Mouse (Mus musculus): ENCODE data around the gene Lrp6. TPM values are rescaled to one million over a fixed set of nuclear protein-coding genes. Genes with fewer than 3 reads are reported as not detected.

Lrp6 gene
- polyA plus RNA-seq, 1 experiment: 8.4 TPM

DNA sequence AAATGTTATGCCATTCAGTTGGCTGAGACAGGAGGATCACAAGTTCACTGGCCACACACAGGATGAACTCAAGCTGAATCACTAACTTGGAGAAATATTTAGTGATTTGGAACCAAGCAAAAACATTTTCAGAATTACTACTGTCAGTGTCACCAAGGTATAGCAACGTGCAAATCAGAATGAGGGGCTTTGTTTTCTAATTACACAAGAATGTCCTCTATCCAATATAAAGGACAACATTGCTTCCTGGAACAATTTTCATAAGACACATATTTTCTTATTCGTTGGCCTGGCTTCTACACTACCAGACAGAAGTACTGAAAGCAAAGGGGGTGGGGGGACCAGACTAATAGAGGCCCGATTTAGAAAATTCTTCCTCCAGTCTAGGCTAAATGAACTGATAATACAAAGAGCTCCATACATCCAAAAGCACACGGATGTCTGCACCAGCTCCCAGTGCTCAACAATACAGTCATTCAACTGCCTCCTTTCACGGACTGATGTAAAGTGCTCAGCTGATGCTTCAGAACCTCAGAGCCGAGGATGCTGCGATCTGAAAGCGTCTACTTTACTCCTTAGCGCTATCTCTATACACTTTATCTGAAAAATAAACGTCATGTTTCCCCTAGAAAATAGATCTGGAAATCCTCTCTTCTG lies 29.2 kb downstream of the Lrp6 start:
- H3K36me3 ChIP-seq (ENCODE audit: control insufficient read depth, insufficient read depth): peaks cover 7% of the 10 kb centered on the region
- no peak for TF ChIP-seq MYOD1 (IDR thresholded peaks at IDR 0.05; ENCODE audit: control insufficient read depth in 1 of 3, insufficient read length in 2 of 3, low read depth in 2 of 3)
- TF ChIP-seq E2F4 (IDR thresholded peaks at IDR 0.05; ENCODE audit: insufficient read depth): no peak
- TF ChIP-seq USF1 (IDR thresholded peaks at IDR 0.05; ENCODE audit: low read depth): no peak
- no peaks in the 10 kb centered on the region for H3K27me3 ChIP-seq (ENCODE audit: control insufficient read depth, insufficient read depth, insufficient read length)
- H3K4me3 ChIP-seq: no peak overlapping the region
- H3ac ChIP-seq (ENCODE audit: control insufficient read depth, insufficient read length): no peak overlapping the region
- peaks cover 72% of the 10 kb centered on the region for H3K79me2 ChIP-seq (ENCODE audit: control insufficient read depth, insufficient read depth)
- H3K4me2 ChIP-seq (ENCODE audit: low read depth): no peak overlapping the region

DNA sequence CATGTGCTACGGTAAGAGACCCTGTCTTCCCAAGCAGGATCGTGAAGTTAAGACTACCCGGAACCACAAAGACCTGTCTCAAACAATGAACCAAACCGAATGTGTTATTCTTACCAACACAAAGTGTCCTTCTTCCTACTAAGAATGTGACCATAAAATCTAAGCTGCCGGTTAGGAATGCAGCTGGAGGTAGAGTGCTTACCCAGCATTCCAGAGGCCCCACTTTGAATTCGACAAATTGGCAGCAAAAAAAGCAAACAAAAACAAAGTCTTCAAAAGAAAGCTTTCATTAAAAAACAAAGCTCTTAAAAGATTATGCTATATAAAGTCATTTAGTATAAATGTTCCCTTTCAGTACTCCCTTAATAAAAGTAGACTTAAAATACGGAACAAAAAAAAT lies 31.6 kb downstream of the Lrp6 start:
- no peaks in the 10 kb centered on the region for H3K27me3 ChIP-seq (ENCODE audit: control insufficient read depth, insufficient read depth, insufficient read length)
- TF ChIP-seq TCF12 (IDR thresholded peaks at IDR 0.05; ENCODE audit: insufficient read depth, poor library complexity, severe bottlenecking): no peak
- TF ChIP-seq POLR2AphosphoS2 (IDR thresholded peaks at IDR 0.05; ENCODE audit: insufficient read length, low read depth): no peak
- TF ChIP-seq MAX (IDR thresholded peaks at IDR 0.05; ENCODE audit: low read depth): no peak
- TF ChIP-seq MYOD1 (IDR thresholded peaks at IDR 0.05; ENCODE audit: control insufficient read depth in 1 of 3, insufficient read length in 2 of 3, low read depth in 2 of 3): no peak
- no peak for TF ChIP-seq SRF (IDR thresholded peaks at IDR 0.05; ENCODE audit: control insufficient read depth, insufficient read length, low read depth)
- TF ChIP-seq CEBPB (IDR thresholded peaks at IDR 0.05; ENCODE audit: insufficient read depth, poor library complexity, severe bottlenecking): no peak
- no peak for TF ChIP-seq USF1 (IDR thresholded peaks at IDR 0.05; ENCODE audit: low read depth)
- no peak overlapping the region for H3K4me2 ChIP-seq (ENCODE audit: low read depth)
- no peak overlapping the region for H3ac ChIP-seq (ENCODE audit: control insufficient read depth, insufficient read length)
- no peak overlapping the region for H3K4me3 ChIP-seq
- H3K36me3 ChIP-seq (ENCODE audit: control insufficient read depth, insufficient read depth): no peaks in the 10 kb centered on the region
- peaks cover 75% of the 10 kb centered on the region for H3K79me2 ChIP-seq (ENCODE audit: control insufficient read depth, insufficient read depth)

DNA sequence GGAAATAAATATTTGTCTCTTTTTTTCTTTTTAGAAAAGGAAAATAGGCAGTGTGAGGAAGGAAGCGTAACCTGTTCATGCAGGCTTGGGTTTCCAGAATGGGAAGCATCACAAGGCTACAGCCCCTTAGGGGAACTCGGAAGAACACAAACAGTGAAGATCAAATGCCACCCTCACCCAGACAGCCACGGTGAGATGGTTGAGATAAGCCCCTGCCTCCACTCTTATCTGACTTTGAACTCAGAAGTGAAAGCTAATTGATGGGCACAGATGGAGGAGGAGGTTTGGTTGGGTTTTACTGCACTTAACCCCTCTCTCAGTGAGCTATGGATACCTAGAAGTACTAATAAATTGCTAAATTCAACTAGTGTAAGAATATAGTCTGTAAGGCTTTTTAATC lies 33.7 kb downstream of the Lrp6 start:
- Histone ChIP-seq H3K79me2 (ENCODE audit: control insufficient read depth, insufficient read depth) (peaks cover 71% of the 10 kb centered on the region), H3K4me3 (no peak overlapping the region), H3K4me2 (ENCODE audit: low read depth) (no peak overlapping the region), H3K27me3 (ENCODE audit: control insufficient read depth, insufficient read depth, insufficient read length) (no peaks in the 10 kb centered on the region), H3ac (ENCODE audit: control insufficient read depth, insufficient read length) (no peak overlapping the region), H3K36me3 (ENCODE audit: control insufficient read depth, insufficient read depth) (no peaks in the 10 kb centered on the region)
- TF ChIP-seq USF1 (IDR thresholded peaks at IDR 0.05; ENCODE audit: low read depth): no peak
- TF ChIP-seq CEBPB (IDR thresholded peaks at IDR 0.05; ENCODE audit: insufficient read depth, poor library complexity, severe bottlenecking): no peak
- no peak for TF ChIP-seq TCF12 (IDR thresholded peaks at IDR 0.05; ENCODE audit: insufficient read depth, poor library complexity, severe bottlenecking)
- no peak for TF ChIP-seq TCF3 (IDR thresholded peaks at IDR 0.05; ENCODE audit: insufficient read length, low read depth)
- TF ChIP-seq SRF (IDR thresholded peaks at IDR 0.05; ENCODE audit: control insufficient read depth, insufficient read length, low read depth): no peak
- no peak for TF ChIP-seq POLR2AphosphoS2 (IDR thresholded peaks at IDR 0.05; ENCODE audit: insufficient read length, low read depth)
- no peak for TF ChIP-seq REST (IDR thresholded peaks at IDR 0.05; ENCODE audit: insufficient read depth, insufficient read length)
- no peak for TF ChIP-seq MYOG (IDR thresholded peaks at IDR 0.05; ENCODE audit: control insufficient read depth in 1 of 3, insufficient read depth in 1 of 3, insufficient read length in 2 of 3, low read depth in 2 of 3)
- TF ChIP-seq POLR2A (IDR thresholded peaks at IDR 0.05; ENCODE audit: insufficient read length, low read depth): no peak
- no peak for TF ChIP-seq MYOD1 (IDR thresholded peaks at IDR 0.05; ENCODE audit: control insufficient read depth in 1 of 3, insufficient read length in 2 of 3, low read depth in 2 of 3)
- no peak for TF ChIP-seq E2F4 (IDR thresholded peaks at IDR 0.05; ENCODE audit: insufficient read depth)
- TF ChIP-seq MAX (IDR thresholded peaks at IDR 0.05; ENCODE audit: low read depth): no peak

DNA sequence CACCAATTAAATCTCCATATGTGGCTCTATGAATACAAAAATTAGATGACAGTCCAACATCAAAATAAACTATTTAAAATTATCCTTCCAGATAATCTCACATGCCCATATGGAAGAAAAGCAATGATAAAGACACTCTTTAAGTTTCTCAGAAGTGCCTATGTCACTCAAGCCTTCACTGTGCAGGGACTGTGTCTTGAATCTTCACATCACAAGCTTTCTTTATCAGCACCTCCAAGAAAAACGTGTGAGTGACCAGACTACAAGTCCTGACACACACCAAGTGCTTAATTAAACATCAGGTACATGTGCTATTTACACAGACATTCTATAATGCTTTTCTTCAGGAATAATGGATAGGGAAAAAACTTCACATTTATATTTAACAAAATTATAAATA lies 34.8 kb downstream of the Lrp6 start:
- TF ChIP-seq REST (IDR thresholded peaks at IDR 0.05; ENCODE audit: insufficient read depth, insufficient read length): no peak
- TF ChIP-seq POLR2A (IDR thresholded peaks at IDR 0.05; ENCODE audit: insufficient read length, low read depth): no peak
- no peak for TF ChIP-seq TCF12 (IDR thresholded peaks at IDR 0.05; ENCODE audit: insufficient read depth, poor library complexity, severe bottlenecking)
- no peak for TF ChIP-seq MAX (IDR thresholded peaks at IDR 0.05; ENCODE audit: low read depth)
- no peak for TF ChIP-seq POLR2AphosphoS2 (IDR thresholded peaks at IDR 0.05; ENCODE audit: insufficient read length, low read depth)
- no peak for TF ChIP-seq SRF (IDR thresholded peaks at IDR 0.05; ENCODE audit: control insufficient read depth, insufficient read length, low read depth)
- no peak for TF ChIP-seq CEBPB (IDR thresholded peaks at IDR 0.05; ENCODE audit: insufficient read depth, poor library complexity, severe bottlenecking)
- TF ChIP-seq USF1 (IDR thresholded peaks at IDR 0.05; ENCODE audit: low read depth): no peak
- no peak for TF ChIP-seq MYOG (IDR thresholded peaks at IDR 0.05; ENCODE audit: control insufficient read depth in 1 of 3, insufficient read depth in 1 of 3, insufficient read length in 2 of 3, low read depth in 2 of 3)
- TF ChIP-seq E2F4 (IDR thresholded peaks at IDR 0.05; ENCODE audit: insufficient read depth): no peak
- no peak for TF ChIP-seq MYOD1 (IDR thresholded peaks at IDR 0.05; ENCODE audit: control insufficient read depth in 1 of 3, insufficient read length in 2 of 3, low read depth in 2 of 3)
- TF ChIP-seq TCF3 (IDR thresholded peaks at IDR 0.05; ENCODE audit: insufficient read length, low read depth): no peak
- Histone ChIP-seq H3K79me2 (ENCODE audit: control insufficient read depth, insufficient read depth) (peaks cover 61% of the 10 kb centered on the region), H3K27me3 (ENCODE audit: control insufficient read depth, insufficient read depth, insufficient read length) (no peaks in the 10 kb centered on the region), H3K4me3 (no peak overlapping the region), H3K4me2 (ENCODE audit: low read depth) (no peak overlapping the region), H3K36me3 (ENCODE audit: control insufficient read depth, insufficient read depth) (no peaks in the 10 kb centered on the region), H3ac (ENCODE audit: control insufficient read depth, insufficient read length) (no peak overlapping the region)

DNA sequence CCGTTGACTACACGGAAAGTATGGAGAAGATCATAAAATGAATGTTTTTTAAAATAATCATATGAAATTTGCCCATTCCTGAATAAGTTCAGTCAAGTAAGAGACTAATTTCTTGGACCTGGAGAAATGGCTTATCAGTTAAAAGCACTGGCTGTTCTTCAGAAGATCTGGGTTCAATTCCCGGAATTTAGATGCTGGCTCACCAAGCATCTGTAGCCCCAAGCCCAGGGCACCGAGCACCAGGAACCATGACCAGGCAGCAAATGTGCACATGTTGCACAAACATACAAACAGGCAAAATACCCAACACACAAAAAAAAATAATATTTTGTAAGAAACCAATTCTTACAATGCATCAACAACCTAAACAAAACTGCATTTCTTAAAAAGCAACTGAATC lies 37.4 kb downstream of the Lrp6 start:
- TF ChIP-seq POLR2A (IDR thresholded peaks at IDR 0.05; ENCODE audit: insufficient read length, low read depth): no peak
- no peak for TF ChIP-seq TCF12 (IDR thresholded peaks at IDR 0.05; ENCODE audit: insufficient read depth, poor library complexity, severe bottlenecking)
- TF ChIP-seq MAX (IDR thresholded peaks at IDR 0.05; ENCODE audit: low read depth): no peak
- TF ChIP-seq E2F4 (IDR thresholded peaks at IDR 0.05; ENCODE audit: insufficient read depth): no peak
- no peak for TF ChIP-seq USF1 (IDR thresholded peaks at IDR 0.05; ENCODE audit: low read depth)
- TF ChIP-seq CEBPB (IDR thresholded peaks at IDR 0.05; ENCODE audit: insufficient read depth, poor library complexity, severe bottlenecking): no peak
- TF ChIP-seq SRF (IDR thresholded peaks at IDR 0.05; ENCODE audit: control insufficient read depth, insufficient read length, low read depth): no peak
- no peak for TF ChIP-seq MYOG (IDR thresholded peaks at IDR 0.05; ENCODE audit: control insufficient read depth in 1 of 3, insufficient read depth in 1 of 3, insufficient read length in 2 of 3, low read depth in 2 of 3)
- no peak for TF ChIP-seq REST (IDR thresholded peaks at IDR 0.05; ENCODE audit: insufficient read depth, insufficient read length)
- no peak for TF ChIP-seq MYOD1 (IDR thresholded peaks at IDR 0.05; ENCODE audit: control insufficient read depth in 1 of 3, insufficient read length in 2 of 3, low read depth in 2 of 3)
- TF ChIP-seq TCF3 (IDR thresholded peaks at IDR 0.05; ENCODE audit: insufficient read length, low read depth): no peak
- TF ChIP-seq POLR2AphosphoS2 (IDR thresholded peaks at IDR 0.05; ENCODE audit: insufficient read length, low read depth): no peak
- Histone ChIP-seq H3K27me3 (ENCODE audit: control insufficient read depth, insufficient read depth, insufficient read length) (no peaks in the 10 kb centered on the region), H3ac (ENCODE audit: control insufficient read depth, insufficient read length) (no peak overlapping the region), H3K4me3 (no peak overlapping the region), H3K36me3 (ENCODE audit: control insufficient read depth, insufficient read depth) (no peaks in the 10 kb centered on the region), H3K4me2 (ENCODE audit: low read depth) (no peak overlapping the region), H3K79me2 (ENCODE audit: control insufficient read depth, insufficient read depth) (peaks cover 74% of the 10 kb centered on the region)

Measured in myocyte (in vitro differentiated cells).